Mouse (Mus musculus): Measurements from ENCODE around the gene Klhl30. TPM values are rescaled to one million over a fixed set of nuclear protein-coding genes. Genes with fewer than 3 reads are reported as not detected.

The Klhl30 gene
- total and polyA plus RNA-seq, 2 experiments from 2014 or later: 0.25 to 0.31 TPM

- Histone ChIP-seq H3K9ac (replicated peaks; ENCODE audit: low read length) (no peak overlapping the region), H3K4me2 (ENCODE audit: low read depth, low read length) (no peak overlapping the region), H3K27me3 (ENCODE audit: insufficient read depth, low read length) (no peaks in the 10 kb centered on the region), H3K4me1 (ENCODE audit: insufficient read depth, low read length) (peaks cover 6% of the 10 kb centered on the region; the same call in 1 of the 2 replicates), H3K36me3 (ENCODE audit: insufficient read depth, low read length) (peaks cover 38% of the 10 kb centered on the region), H3K4me3 (ENCODE audit: low read length) (no peak overlapping the region), H3K9me3 (ENCODE audit: low read length) (no peaks in the 10 kb centered on the region), H3K27ac (no peak overlapping the region)
- no peak for DNase-seq (ENCODE audit: low spot score)
- WGBS: 88% methylated on average over 23 of the region's 23 CpGs
- 0 out of 2 replicates have a peak, but pooled peaks have one; percentile 21 for ATAC-seq
- no peak for TF ChIP-seq CTCF (IDR thresholded peaks at IDR 0.05; ENCODE audit: low read depth)
These were observed 19.2 kb downstream of the Klhl30 start for GRCm38 (mm10) chr1:91370055-91370454.

GRCm38 (mm10) chr1:91373414-91373835, 22.6 kb downstream of the Klhl30 start:
- no peak for ATAC-seq

GRCm38 (mm10) chr1:91380453-91381090, 29.8 kb downstream of the Klhl30 start:
- no peaks in the 10 kb centered on the region for H3K4me1 ChIP-seq (ENCODE audit: insufficient read depth, low read length)
- DNase-seq (ENCODE audit: low spot score): peak; percentile 91
- H3K9ac ChIP-seq (replicated peaks; ENCODE audit: low read length): no peak overlapping the region
- H3K9me3 ChIP-seq (ENCODE audit: low read length): no peaks in the 10 kb centered on the region
- peaks cover 88% of the 10 kb centered on the region for H3K36me3 ChIP-seq (ENCODE audit: insufficient read depth, low read length)
- H3K4me2 ChIP-seq (ENCODE audit: low read depth, low read length): no peak overlapping the region
- TF ChIP-seq CTCF (IDR thresholded peaks at IDR 0.05; ENCODE audit: low read depth): peak; percentile 94
- H3K4me3 ChIP-seq (ENCODE audit: low read length): no peak overlapping the region
- WGBS: 54% methylated on average over 7 of the region's 7 CpGs
- no peak overlapping the region for H3K27ac ChIP-seq
- ATAC-seq: peak; percentile 88
- H3K27me3 ChIP-seq (ENCODE audit: insufficient read depth, low read length): no peaks in the 10 kb centered on the region

More at GRCm38 (mm10) chr1:91373414-91373835, 22.6 kb downstream of the Klhl30 start:
- Histone ChIP-seq H3K27ac (no peak overlapping the region), H3K4me3 (ENCODE audit: low read length) (no peak overlapping the region), H3K27me3 (ENCODE audit: insufficient read depth, low read length) (no peaks in the 10 kb centered on the region), H3K36me3 (ENCODE audit: insufficient read depth, low read length) (peaks cover 72% of the 10 kb centered on the region), H3K4me2 (ENCODE audit: low read depth, low read length) (no peak overlapping the region), H3K9me3 (ENCODE audit: low read length) (no peaks in the 10 kb centered on the region), H3K4me1 (ENCODE audit: insufficient read depth, low read length) (no peaks in the 10 kb centered on the region), H3K9ac (replicated peaks; ENCODE audit: low read length) (no peak overlapping the region)
- TF ChIP-seq CTCF (IDR thresholded peaks at IDR 0.05; ENCODE audit: low read depth): no peak
- no peak for DNase-seq (ENCODE audit: low spot score)
- 91% methylated on average over 6 of the region's 6 CpGs for WGBS

- no peak overlapping the region for H3K4me2 ChIP-seq (ENCODE audit: low read depth, low read length)
- peaks cover 84% of the 10 kb centered on the region for H3K36me3 ChIP-seq (ENCODE audit: insufficient read depth, low read length)
- no peak for TF ChIP-seq CTCF (IDR thresholded peaks at IDR 0.05; ENCODE audit: low read depth)
- no peak overlapping the region for H3K27ac ChIP-seq
- no peak overlapping the region for H3K9ac ChIP-seq (replicated peaks; ENCODE audit: low read length)
- H3K4me3 ChIP-seq (ENCODE audit: low read length): no peak overlapping the region
- no peaks in the 10 kb centered on the region for H3K4me1 ChIP-seq (ENCODE audit: insufficient read depth, low read length)
- no peaks in the 10 kb centered on the region for H3K9me3 ChIP-seq (ENCODE audit: low read length)
- ATAC-seq: no peak
- WGBS: 95% methylated on average over 4 of the region's 4 CpGs
- no peak for DNase-seq (ENCODE audit: low spot score)
- no peaks in the 10 kb centered on the region for H3K27me3 ChIP-seq (ENCODE audit: insufficient read depth, low read length)
These were observed 30.3 kb downstream of the Klhl30 start for GRCm38 (mm10) chr1:91381091-91381471.

GRCm38 (mm10) chr1:91390369-91390768, 39.6 kb downstream of the Klhl30 start:
- 0 out of 2 replicates have a peak, but pooled peaks cover 3% of the 10 kb centered on the region for H3K4me1 ChIP-seq (ENCODE audit: insufficient read depth, low read length)
- 92% methylated on average over 5 of the region's 5 CpGs for WGBS
- no peak for ATAC-seq
- no peak overlapping the region for H3K9ac ChIP-seq (replicated peaks; ENCODE audit: low read length)
- H3K4me3 ChIP-seq (ENCODE audit: low read length): no peak overlapping the region
- no peaks in the 10 kb centered on the region for H3K27me3 ChIP-seq (ENCODE audit: insufficient read depth, low read length)
- H3K4me2 ChIP-seq (ENCODE audit: low read depth, low read length): no peak overlapping the region
- H3K27ac ChIP-seq: no peak overlapping the region
- TF ChIP-seq CTCF (IDR thresholded peaks at IDR 0.05; ENCODE audit: low read depth): no peak
- H3K36me3 ChIP-seq (ENCODE audit: insufficient read depth, low read length): peaks cover 28% of the 10 kb centered on the region
- no peak for DNase-seq (ENCODE audit: low spot score)
- no peaks in the 10 kb centered on the region for H3K9me3 ChIP-seq (ENCODE audit: low read length)

GRCm38 (mm10) chr1:91397927-91398259, 47.1 kb downstream of the Klhl30 start:
- Histone ChIP-seq H3K4me2 (ENCODE audit: low read depth, low read length) (peak overlapping the region; percentile 93), H3K36me3 (ENCODE audit: insufficient read depth, low read length) (no peaks in the 10 kb centered on the region), H3K4me3 (ENCODE audit: low read length) (peak overlapping the region; percentile 62), H3K27ac (peak overlapping the region; percentile 91), H3K4me1 (ENCODE audit: insufficient read depth, low read length) (peaks cover 16% of the 10 kb centered on the region; the same call in 1 of the 2 replicates), H3K9ac (replicated peaks; ENCODE audit: low read length) (peak overlapping the region; percentile 85), H3K27me3 (ENCODE audit: insufficient read depth, low read length) (no peaks in the 10 kb centered on the region), H3K9me3 (ENCODE audit: low read length) (no peaks in the 10 kb centered on the region)
- WGBS: 1% methylated on average over 12 of the region's 12 CpGs
- no peak for TF ChIP-seq CTCF (IDR thresholded peaks at IDR 0.05; ENCODE audit: low read depth)
- no peak for DNase-seq (ENCODE audit: low spot score)
- ATAC-seq: 0 out of 2 replicates have a peak, but pooled peaks have one; percentile 4

Data from hindbrain, postnatal 0 days (tissue).